Mouse (Mus musculus): Measurements from ENCODE around the gene Grip1. TPM values are rescaled to one million over a fixed set of nuclear protein-coding genes. Genes with fewer than 3 reads are reported as not detected.

Gene Grip1
- polyA plus RNA-seq, 1 experiment from 2014 or later = 3.8 TPM

GRCm38 (mm10) chr10:119543771-119544170 is 90.1 kb downstream of the Grip1 start:
- H3K4me1 ChIP-seq = peaks cover 4% of the 10 kb centered on the region; the same call in 1 of the 2 replicates

GRCm38 (mm10) chr10:119544743-119545142 is 91.1 kb downstream of the Grip1 start:
- Histone ChIP-seq H3K4me3 (no peak overlapping the region), H3K36me3 (replicated peaks) (no peaks in the 10 kb centered on the region), H3K27ac (replicated peaks) (no peak overlapping the region), H3K27me3 (replicated peaks; ENCODE audit: low read depth, poor library complexity, severe bottlenecking) (no peaks in the 10 kb centered on the region), H3K9me3 (no peaks in the 10 kb centered on the region), H3K4me1 (peaks cover 4% of the 10 kb centered on the region; the same call in 1 of the 2 replicates)
- 74% methylated on average over 9 of the region's 9 CpGs for WGBS
- no peak for DNase-seq (ENCODE audit: low spot score)

More at GRCm38 (mm10) chr10:119543771-119544170, 90.1 kb downstream of the Grip1 start:
- H3K36me3 ChIP-seq (replicated peaks) = no peaks in the 10 kb centered on the region
- no peaks in the 10 kb centered on the region for H3K9me3 ChIP-seq
- H3K27ac ChIP-seq (replicated peaks) = no peak overlapping the region
- DNase-seq (ENCODE audit: low spot score) = no peak
- WGBS = 82% methylated on average over 7 of the region's 7 CpGs
- H3K27me3 ChIP-seq (replicated peaks; ENCODE audit: low read depth, poor library complexity, severe bottlenecking) = no peaks in the 10 kb centered on the region
- H3K4me3 ChIP-seq = no peak overlapping the region

GRCm38 (mm10) chr10:119547875-119548274 is 94.2 kb downstream of the Grip1 start:
- Histone ChIP-seq H3K9me3 (no peaks in the 10 kb centered on the region), H3K4me3 (no peak overlapping the region), H3K36me3 (replicated peaks) (no peaks in the 10 kb centered on the region), H3K4me1 (peaks cover 4% of the 10 kb centered on the region; the same call in 1 of the 2 replicates), H3K27me3 (replicated peaks; ENCODE audit: low read depth, poor library complexity, severe bottlenecking) (no peaks in the 10 kb centered on the region), H3K27ac (replicated peaks) (no peak overlapping the region)
- DNase-seq (ENCODE audit: low spot score) = no peak
- 86% methylated on average over 5 of the region's 5 CpGs for WGBS

- no peak for DNase-seq (ENCODE audit: low spot score)
- WGBS = 95% methylated on average over 10 of the region's 10 CpGs
- Histone ChIP-seq H3K4me3 (no peak overlapping the region), H3K36me3 (replicated peaks) (no peaks in the 10 kb centered on the region), H3K4me1 (peaks cover 4% of the 10 kb centered on the region; the same call in 1 of the 2 replicates), H3K27ac (replicated peaks) (no peak overlapping the region), H3K9me3 (no peaks in the 10 kb centered on the region), H3K27me3 (replicated peaks; ENCODE audit: low read depth, poor library complexity, severe bottlenecking) (no peaks in the 10 kb centered on the region)
Observed at GRCm38 (mm10) chr10:119548774-119549173, 95.1 kb downstream of the Grip1 start.

- DNase-seq (ENCODE audit: low spot score) = no peak
- H3K27me3 ChIP-seq (replicated peaks; ENCODE audit: low read depth, poor library complexity, severe bottlenecking) = no peaks in the 10 kb centered on the region
- no peaks in the 10 kb centered on the region for H3K4me1 ChIP-seq
- WGBS = 92% methylated on average over 6 of the region's 6 CpGs
- no peaks in the 10 kb centered on the region for H3K36me3 ChIP-seq (replicated peaks)
- no peaks in the 10 kb centered on the region for H3K9me3 ChIP-seq
- no peak overlapping the region for H3K4me3 ChIP-seq
- H3K27ac ChIP-seq (replicated peaks) = no peak overlapping the region
Observed at GRCm38 (mm10) chr10:119550630-119551029, 97.0 kb downstream of the Grip1 start.

- H3K4me3 ChIP-seq = no peak overlapping the region
- no peaks in the 10 kb centered on the region for H3K9me3 ChIP-seq
- H3K27me3 ChIP-seq (replicated peaks; ENCODE audit: low read depth, poor library complexity, severe bottlenecking) = no peaks in the 10 kb centered on the region
- H3K4me1 ChIP-seq = no peaks in the 10 kb centered on the region
- DNase-seq (ENCODE audit: low spot score) = no peak
- no peak overlapping the region for H3K27ac ChIP-seq (replicated peaks)
- 88% methylated on average over 7 of the region's 7 CpGs for WGBS
- H3K36me3 ChIP-seq (replicated peaks) = no peaks in the 10 kb centered on the region
Observed at GRCm38 (mm10) chr10:119556346-119556745, 102.7 kb downstream of the Grip1 start.

GRCm38 (mm10) chr10:119558432-119558831 is 104.8 kb downstream of the Grip1 start:
- H3K36me3 ChIP-seq (replicated peaks) = no peaks in the 10 kb centered on the region
- no peaks in the 10 kb centered on the region for H3K9me3 ChIP-seq
- H3K4me1 ChIP-seq = no peaks in the 10 kb centered on the region
- DNase-seq (ENCODE audit: low spot score) = no peak
- H3K27ac ChIP-seq (replicated peaks) = no peak overlapping the region
- H3K27me3 ChIP-seq (replicated peaks; ENCODE audit: low read depth, poor library complexity, severe bottlenecking) = no peaks in the 10 kb centered on the region
- 93% methylated on average over 7 of the region's 7 CpGs for WGBS
- H3K4me3 ChIP-seq = no peak overlapping the region

- Histone ChIP-seq H3K9me3 (no peaks in the 10 kb centered on the region), H3K36me3 (replicated peaks) (no peaks in the 10 kb centered on the region), H3K27me3 (replicated peaks; ENCODE audit: low read depth, poor library complexity, severe bottlenecking) (no peaks in the 10 kb centered on the region), H3K27ac (replicated peaks) (no peak overlapping the region), H3K4me1 (no peaks in the 10 kb centered on the region), H3K4me3 (no peak overlapping the region)
- no peak for DNase-seq (ENCODE audit: low spot score)
- 96% methylated on average over 7 of the region's 7 CpGs for whole genome bisulfite sequencing
Observed at GRCm38 (mm10) chr10:119564862-119565261, 111.2 kb downstream of the Grip1 start.

- WGBS = 93% methylated on average over 9 of the region's 9 CpGs
- no peaks in the 10 kb centered on the region for H3K36me3 ChIP-seq (replicated peaks)
- H3K9me3 ChIP-seq = no peaks in the 10 kb centered on the region
- DNase-seq (ENCODE audit: low spot score) = no peak
- H3K4me1 ChIP-seq = no peaks in the 10 kb centered on the region
- no peaks in the 10 kb centered on the region for H3K27me3 ChIP-seq (replicated peaks; ENCODE audit: low read depth, poor library complexity, severe bottlenecking)
- H3K27ac ChIP-seq (replicated peaks) = no peak overlapping the region
- no peak overlapping the region for H3K4me3 ChIP-seq
Observed at GRCm38 (mm10) chr10:119573134-119573533, 119.5 kb downstream of the Grip1 start.

GRCm38 (mm10) chr10:119575780-119576179 is 122.2 kb downstream of the Grip1 start:
- Histone ChIP-seq H3K27ac (replicated peaks) (no peak overlapping the region), H3K36me3 (replicated peaks) (no peaks in the 10 kb centered on the region), H3K4me3 (no peak overlapping the region), H3K4me1 (no peaks in the 10 kb centered on the region), H3K9me3 (no peaks in the 10 kb centered on the region), H3K27me3 (replicated peaks; ENCODE audit: low read depth, poor library complexity, severe bottlenecking) (no peaks in the 10 kb centered on the region)
- WGBS = 78% methylated on average over 1 of the region's 1 CpGs
- DNase-seq (ENCODE audit: low spot score) = no peak

- DNase-seq (ENCODE audit: low spot score) = no peak
- no peak overlapping the region for H3K27ac ChIP-seq (replicated peaks)
- no peaks in the 10 kb centered on the region for H3K36me3 ChIP-seq (replicated peaks)
- no peak overlapping the region for H3K4me3 ChIP-seq
- no peaks in the 10 kb centered on the region for H3K27me3 ChIP-seq (replicated peaks; ENCODE audit: low read depth, poor library complexity, severe bottlenecking)
- H3K4me1 ChIP-seq = peaks cover 11% of the 10 kb centered on the region
- no peaks in the 10 kb centered on the region for H3K9me3 ChIP-seq
- WGBS = 79% methylated on average over 4 of the region's 4 CpGs
Observed at GRCm38 (mm10) chr10:119580024-119580423, 126.4 kb downstream of the Grip1 start.

- H3K9me3 ChIP-seq = no peaks in the 10 kb centered on the region
- no peaks in the 10 kb centered on the region for H3K36me3 ChIP-seq (replicated peaks)
- H3K4me1 ChIP-seq = peaks cover 13% of the 10 kb centered on the region
- no peak for DNase-seq (ENCODE audit: low spot score)
- no peak overlapping the region for H3K4me3 ChIP-seq
- no peaks in the 10 kb centered on the region for H3K27me3 ChIP-seq (replicated peaks; ENCODE audit: low read depth, poor library complexity, severe bottlenecking)
- no peak overlapping the region for H3K27ac ChIP-seq (replicated peaks)
- 67% methylated on average over 6 of the region's 6 CpGs for WGBS
Observed at GRCm38 (mm10) chr10:119584666-119585065, 131.0 kb downstream of the Grip1 start.

- WGBS = 74% methylated on average over 3 of the region's 3 CpGs
- no peak for DNase-seq (ENCODE audit: low spot score)
Observed at GRCm38 (mm10) chr10:119586976-119587375, 133.3 kb downstream of the Grip1 start.

GRCm38 (mm10) chr10:119596822-119597221 is 143.2 kb downstream of the Grip1 start:
- whole genome bisulfite sequencing = 77% methylated on average over 5 of the region's 5 CpGs
- Histone ChIP-seq H3K27me3 (replicated peaks; ENCODE audit: low read depth, poor library complexity, severe bottlenecking) (no peaks in the 10 kb centered on the region), H3K4me1 (peaks cover 7% of the 10 kb centered on the region; the same call in 1 of the 2 replicates), H3K9me3 (no peaks in the 10 kb centered on the region), H3K4me3 (no peak overlapping the region), H3K36me3 (replicated peaks) (no peaks in the 10 kb centered on the region), H3K27ac (replicated peaks) (no peak overlapping the region)
- DNase-seq (ENCODE audit: low spot score) = no peak

More at GRCm38 (mm10) chr10:119586976-119587375, 133.3 kb downstream of the Grip1 start:
- no peaks in the 10 kb centered on the region for H3K9me3 ChIP-seq
- H3K36me3 ChIP-seq (replicated peaks) = no peaks in the 10 kb centered on the region
- no peaks in the 10 kb centered on the region for H3K27me3 ChIP-seq (replicated peaks; ENCODE audit: low read depth, poor library complexity, severe bottlenecking)
- no peak overlapping the region for H3K27ac ChIP-seq (replicated peaks)
- H3K4me1 ChIP-seq = peaks cover 13% of the 10 kb centered on the region
- H3K4me3 ChIP-seq = no peak overlapping the region

Data from embryonic facial prominence, embryonic 10.5 days (tissue).